Mouse (Mus musculus) midbrain, embryonic 15.5 days (tissue): ENCODE measurements around the gene Rundc1. TPM values are rescaled to one million over a fixed set of nuclear protein-coding genes. Genes with fewer than 3 reads are reported as not detected.
"Not testable (repeated sequence)": the region's sequence is repeated elsewhere in the genome, so short reads cannot be mapped to it uniquely, and the experiment has no call there.

Source experiments
- ATAC-seq: fragments of 200-750 bp; cut with Nextera tagmentation; replicated peaks from 2 replicates; pipeline ENCODE4 v1.8.0; 2017; ENCODE audit warnings: moderate TSS enrichment
- H3K27ac ChIP-seq: fragments of 300-500 bp; sonication (generic); 2 replicates; pipeline ENCODE4 v1.5.1; 2015; ENCODE audit warnings: mild to moderate bottlenecking, inconsistent platforms
- H3K27me3 ChIP-seq: fragments of 300-500 bp; sonication (generic); replicated peaks from 2 replicates; pipeline ENCODE4 v1.6.1; 2015; ENCODE audit warnings: inconsistent platforms
- H3K36me3 ChIP-seq: fragments of 300-500 bp; sonication (generic); replicated peaks from 2 replicates; pipeline ENCODE4 v1.6.1; 2015; ENCODE audit warnings: inconsistent platforms
- H3K4me1 ChIP-seq: fragments of 300-500 bp; sonication (generic); 2 replicates; pipeline ENCODE4 v1.6.1; 2015; ENCODE audit warnings: inconsistent platforms
- H3K4me2 ChIP-seq: fragments of 300-500 bp; sonication (generic); 2 replicates; pipeline ENCODE4 v1.6.1; 2015; ENCODE audit warnings: inconsistent platforms, mild to moderate bottlenecking, moderate library complexity
- H3K4me3 ChIP-seq: fragments of 300-500 bp; sonication (generic); 2 replicates; pipeline ENCODE4 v1.5.1; 2015; ENCODE audit warnings: mild to moderate bottlenecking, inconsistent platforms
- H3K9ac ChIP-seq: fragments of 300-500 bp; sonication (generic); 2 replicates; pipeline ENCODE4 v1.6.1; 2015; ENCODE audit warnings: mild to moderate bottlenecking, inconsistent platforms
- H3K9me3 ChIP-seq: fragments of 300-500 bp; sonication (generic); 2 replicates; pipeline ENCODE4 v1.6.1; 2016; ENCODE audit warnings: inconsistent platforms
- WGBS: fragments of 180-500 bp; shearing (Covaris S2); methylation state at CpG from one replicate; pipeline ENCODE4 v1.1.7; 2015; ENCODE audit warnings: mixed read lengths; 5-methylcytosine and 5-hydroxymethylcytosine counted together
- polyA plus RNA-seq: library from polyadenylated mRNA; unstranded; fragments of >200 nt; fragmentation: Nextera tagmentation; extraction: Ambion mirVana; gene quantifications from 2 replicates; pipeline ENCODE4 v1.2.1, GENCODE M21; 2015

The Rundc1 gene
- polyA plus RNA-seq, 1 experiment from 2014 or later, result 31.7 TPM

DNA sequence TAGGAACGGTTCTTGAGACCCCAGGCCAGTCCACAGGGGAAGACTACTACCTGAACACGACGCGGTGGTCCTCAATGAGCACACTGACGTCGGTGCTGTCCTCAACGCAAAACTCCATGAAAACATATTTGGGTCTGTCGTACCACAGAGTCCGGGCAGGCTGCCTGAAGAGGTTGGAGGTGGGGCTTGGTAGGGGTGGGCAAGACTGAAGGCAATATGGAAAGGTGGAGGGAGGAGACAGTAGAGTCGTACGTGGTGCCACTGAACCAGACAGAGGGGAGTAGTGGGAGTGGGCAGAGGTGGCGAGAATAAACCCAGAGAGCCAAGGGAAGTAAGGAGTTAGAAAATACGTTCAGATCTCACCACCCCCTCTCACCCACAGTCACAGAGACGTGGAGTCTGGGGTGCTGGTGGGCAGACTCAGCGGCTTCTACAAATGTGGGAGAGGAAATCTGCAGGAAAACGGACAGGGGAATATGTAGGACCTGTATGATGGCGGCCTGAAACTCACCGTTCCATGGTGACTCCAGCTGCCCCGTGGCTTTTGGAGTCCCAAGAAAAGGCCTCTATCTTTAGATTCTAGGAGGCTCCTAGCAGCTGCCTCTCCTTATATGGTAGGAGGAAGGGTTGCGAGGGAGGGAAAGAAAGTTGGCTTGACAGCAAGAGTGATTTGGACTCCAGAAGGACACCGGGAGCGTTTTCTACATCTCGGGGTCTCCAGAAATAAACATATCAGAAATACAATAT is 607 bp upstream of the Rundc1 start, which contains the start of gene Gm27029:
Gm27029 (minus strand) TSS at position 692 of the 747 bp plus-strand sequence.
- Histone ChIP-seq H3K36me3 (no peaks in the 10 kb centered on the region), H3K9me3 (no peaks in the 10 kb centered on the region), H3K4me2 (peak within 1 kb of the TSS; percentile 81), H3K4me3 (peak within 1 kb of the TSS; percentile 86), H3K4me1 (peaks cover 31% of the 10 kb centered on the region), H3K27ac (peak within 1 kb of the TSS; percentile 91), H3K9ac (peak within 1 kb of the TSS; percentile 74), H3K27me3 (no peaks in the 10 kb centered on the region)
- WGBS, result 7% methylated on average over 23 of the region's 23 CpGs
- peak; percentile 48 for ATAC-seq

GRCm38 (mm10) chr11:101426165-101426564 is 1.3 kb downstream of the Rundc1 start:
- Histone ChIP-seq H3K9me3 (no peaks in the 10 kb centered on the region), H3K4me1 (peaks cover 31% of the 10 kb centered on the region), H3K4me2 (peak overlapping the region; percentile 81), H3K27ac (0 out of 2 replicates have a peak overlapping the region, but pooled peaks have one; percentile 91), H3K9ac (peak overlapping the region; percentile 74), H3K27me3 (no peaks in the 10 kb centered on the region), H3K4me3 (peak overlapping the region; percentile 86), H3K36me3 (peaks cover 7% of the 10 kb centered on the region)
- no peak for ATAC-seq
- 69% methylated on average over 8 of the region's 8 CpGs for WGBS

- Histone ChIP-seq H3K4me3 (no peak overlapping the region), H3K27ac (no peak overlapping the region), H3K27me3 (no peaks in the 10 kb centered on the region), H3K4me1 (peaks cover 12% of the 10 kb centered on the region), H3K36me3 (peaks cover 48% of the 10 kb centered on the region), H3K4me2 (no peak overlapping the region), H3K9ac (no peak overlapping the region), H3K9me3 (no peaks in the 10 kb centered on the region)
- ATAC-seq, result no peak
- WGBS, result 93% methylated on average over 9 of the region's 9 CpGs
These were observed 6.4 kb downstream of the Rundc1 start for GRCm38 (mm10) chr11:101431327-101431726.

GRCm38 (mm10) chr11:101433396-101433795 is 8.5 kb downstream of the Rundc1 start:
- Histone ChIP-seq H3K4me3 (no peak overlapping the region), H3K4me2 (no peak overlapping the region), H3K4me1 (no peaks in the 10 kb centered on the region), H3K9ac (no peak overlapping the region), H3K9me3 (no peaks in the 10 kb centered on the region), H3K36me3 (peaks cover 48% of the 10 kb centered on the region), H3K27me3 (no peaks in the 10 kb centered on the region), H3K27ac (no peak overlapping the region)
- ATAC-seq, result no peak
- 88% methylated on average over 13 of the region's 13 CpGs for WGBS

GRCm38 (mm10) chr11:101435831-101436230 is 10.9 kb downstream of the Rundc1 start:
- no peak overlapping the region for H3K4me3 ChIP-seq
- H3K4me2 ChIP-seq, result no peak overlapping the region
- no peak for ATAC-seq
- H3K4me1 ChIP-seq, result no peaks in the 10 kb centered on the region
- H3K36me3 ChIP-seq, result peaks cover 43% of the 10 kb centered on the region
- no peaks in the 10 kb centered on the region for H3K27me3 ChIP-seq
- no peak overlapping the region for H3K9ac ChIP-seq
- no peaks in the 10 kb centered on the region for H3K9me3 ChIP-seq
- 87% methylated on average over 4 of the region's 4 CpGs for WGBS
- no peak overlapping the region for H3K27ac ChIP-seq

GRCm38 (mm10) chr11:101436916-101437315 is 12.0 kb downstream of the Rundc1 start:
- H3K4me3 ChIP-seq, result no peak overlapping the region
- no peak overlapping the region for H3K9ac ChIP-seq
- ATAC-seq, result no peak
- H3K4me1 ChIP-seq, result no peaks in the 10 kb centered on the region
- no peaks in the 10 kb centered on the region for H3K27me3 ChIP-seq
- WGBS, result 37% methylated on average over 4 of the region's 4 CpGs
- no peaks in the 10 kb centered on the region for H3K9me3 ChIP-seq
- H3K27ac ChIP-seq, result no peak overlapping the region
- H3K36me3 ChIP-seq, result peaks cover 34% of the 10 kb centered on the region
- no peak overlapping the region for H3K4me2 ChIP-seq

DNA sequence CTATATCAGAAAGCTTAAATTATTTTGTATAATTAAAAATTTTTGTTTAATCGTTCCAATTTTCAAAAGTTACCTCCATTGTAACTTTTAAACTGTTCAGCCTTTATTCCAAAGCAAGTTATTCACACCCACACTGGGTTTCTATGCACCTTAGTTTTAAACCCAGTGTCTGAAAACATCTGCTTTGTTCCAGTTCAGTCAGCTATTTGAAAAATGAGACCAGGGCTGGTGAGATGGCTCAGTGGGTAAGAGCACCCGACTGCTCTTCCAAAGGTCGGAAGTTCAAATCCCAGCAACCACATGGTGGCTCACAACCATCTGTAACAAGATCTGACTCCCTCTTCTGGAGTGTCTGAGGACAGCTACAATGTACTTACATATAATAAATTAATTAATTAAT is 13.1 kb downstream of the Rundc1 start:
- WGBS, result 55% methylated on average over 3 of the region's 3 CpGs
- peaks cover 27% of the 10 kb centered on the region for H3K36me3 ChIP-seq
- ATAC-seq, H3K4me1 ChIP-seq, H3K27ac ChIP-seq, H3K4me2 ChIP-seq, H3K4me3 ChIP-seq, H3K27me3 ChIP-seq, H3K9ac ChIP-seq, H3K9me3 ChIP-seq: not testable (repeated sequence)

- Histone ChIP-seq H3K36me3 (peaks cover 20% of the 10 kb centered on the region), H3K4me1 (peaks cover 14% of the 10 kb centered on the region), H3K27ac (peak overlapping the region; percentile 50; the same call in 1 of the 2 replicates), H3K4me2 (peak overlapping the region; percentile 44), H3K4me3 (peak overlapping the region; percentile 68)
- not testable (repeated sequence) for H3K9ac ChIP-seq, H3K9me3 ChIP-seq, H3K27me3 ChIP-seq
- 42% methylated on average over 15 of the region's 15 CpGs for WGBS
- ATAC-seq, result peak; percentile 65; the same call in 1 of the 2 replicates
These were observed 16.7 kb downstream of the Rundc1 start for GRCm38 (mm10) chr11:101441450-101442126.

DNA sequence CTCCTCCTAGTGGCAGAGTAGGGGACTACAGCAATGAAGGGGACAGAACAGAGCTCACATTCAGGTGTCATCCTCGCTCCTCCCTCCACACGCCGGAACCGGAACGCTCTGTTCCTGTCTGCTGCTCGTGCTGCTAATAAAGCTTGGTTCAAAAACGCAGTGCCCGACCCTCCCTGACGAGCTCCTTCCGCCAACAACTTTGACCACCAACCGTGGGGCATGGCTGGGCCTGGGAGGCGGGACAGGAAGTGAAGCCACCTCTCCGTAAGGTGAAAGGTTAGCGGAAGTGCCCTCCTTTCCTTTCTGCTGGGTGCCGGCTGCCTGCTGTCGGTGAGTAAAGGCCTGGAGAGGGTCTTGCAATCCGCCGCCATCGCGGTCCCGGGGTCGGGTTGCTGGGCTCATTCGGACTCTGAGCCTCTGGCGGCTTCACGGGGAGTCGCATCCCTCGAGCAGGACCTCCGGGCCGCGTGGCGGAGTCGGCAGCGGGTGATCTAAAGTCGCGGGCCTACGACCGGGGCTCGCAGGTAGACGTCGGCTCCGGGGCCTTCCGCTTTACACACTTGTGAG is 17.3 kb downstream of the Rundc1 start, which contains the start of gene Rpl27:
Rpl27 (plus strand) TSS at position 172 of the 567 bp plus-strand sequence.
- under 1% methylated on average over 42 of the region's 42 CpGs for WGBS
- peaks cover 14% of the 10 kb centered on the region for H3K4me1 ChIP-seq

GRCm38 (mm10) chr11:101442760-101443159 is 17.9 kb downstream of the Rundc1 start:
- H3K27me3 ChIP-seq, result no peaks in the 10 kb centered on the region
- ATAC-seq, result no peak

More for the DNA sequence above, 17.3 kb downstream of the Rundc1 start, which contains the start of gene Rpl27:
- peak; percentile 99 for ATAC-seq
- Histone ChIP-seq H3K27me3 (no peaks in the 10 kb centered on the region), H3K9me3 (no peaks in the 10 kb centered on the region), H3K4me3 (peak within 1 kb of the TSS; percentile 68), H3K27ac (peak within 1 kb of the TSS; percentile 83), H3K9ac (peak within 1 kb of the TSS; percentile 76), H3K36me3 (peaks cover 20% of the 10 kb centered on the region), H3K4me2 (peak within 1 kb of the TSS; percentile 72)

DNA sequence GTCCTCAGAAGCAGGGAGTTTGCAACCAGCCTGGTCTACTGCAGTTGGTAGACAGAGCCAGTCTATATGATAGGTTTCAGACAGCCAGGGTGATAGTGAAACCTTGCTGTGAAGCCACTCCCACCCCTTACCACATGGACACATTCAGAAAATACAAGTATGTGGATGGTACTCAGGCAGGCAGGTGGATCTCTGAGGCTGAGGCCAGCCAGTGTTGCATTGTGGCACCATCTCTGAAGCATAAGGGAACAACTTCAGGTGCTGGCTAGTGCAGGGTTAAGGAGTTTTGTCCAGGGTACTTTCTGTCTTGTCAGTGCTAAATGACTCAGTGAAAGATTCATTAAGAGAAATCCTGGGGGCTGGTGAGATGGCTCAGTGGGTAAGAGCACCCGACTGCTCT is 21.4 kb downstream of the Rundc1 start:
- H3K27me3 ChIP-seq, result no peaks in the 10 kb centered on the region
- H3K36me3 ChIP-seq, result peaks cover 20% of the 10 kb centered on the region
- no peak overlapping the region for H3K4me2 ChIP-seq
- H3K9me3 ChIP-seq, result no peaks in the 10 kb centered on the region
- H3K4me3 ChIP-seq, result no peak overlapping the region
- peaks cover 14% of the 10 kb centered on the region for H3K4me1 ChIP-seq
- no peak overlapping the region for H3K27ac ChIP-seq
- no peak overlapping the region for H3K9ac ChIP-seq
- no peak for ATAC-seq
- 89% methylated on average over 1 of the region's 1 CpGs for WGBS

More at GRCm38 (mm10) chr11:101442760-101443159, 17.9 kb downstream of the Rundc1 start:
- Histone ChIP-seq H3K27ac (peak overlapping the region; percentile 83), H3K9ac (peak overlapping the region; percentile 76), H3K36me3 (peaks cover 20% of the 10 kb centered on the region), H3K4me3 (peak overlapping the region; percentile 68), H3K9me3 (no peaks in the 10 kb centered on the region), H3K4me1 (peaks cover 14% of the 10 kb centered on the region), H3K4me2 (peak overlapping the region; percentile 72)
- WGBS, result 2% methylated on average over 14 of the region's 14 CpGs

DNA sequence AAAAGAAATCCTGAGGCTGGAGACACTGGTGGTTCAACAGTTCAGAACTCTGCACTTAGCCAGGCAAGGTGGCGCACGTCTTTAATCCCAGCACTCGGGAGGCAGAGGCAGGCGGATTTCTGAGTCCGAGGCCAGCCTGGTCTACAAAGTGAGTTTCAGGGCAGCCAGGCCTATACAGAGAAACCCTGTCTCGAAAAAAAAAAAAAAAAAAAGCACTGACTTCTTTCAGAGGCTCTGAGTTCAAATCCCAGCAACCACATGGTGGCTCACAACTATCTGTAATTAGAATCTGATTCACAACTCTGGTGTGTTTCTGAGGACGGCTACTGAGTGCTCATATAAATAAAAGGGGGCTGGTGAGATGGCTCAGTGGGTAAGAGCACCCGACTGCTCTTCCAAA is 22.0 kb downstream of the Rundc1 start:
- not testable (repeated sequence) for ATAC-seq, H3K27me3 ChIP-seq, H3K27ac ChIP-seq, H3K9me3 ChIP-seq, H3K9ac ChIP-seq, H3K4me2 ChIP-seq, H3K4me3 ChIP-seq
- peaks cover 14% of the 10 kb centered on the region for H3K4me1 ChIP-seq
- WGBS, result 88% methylated on average over 8 of the region's 8 CpGs
- peaks cover 20% of the 10 kb centered on the region for H3K36me3 ChIP-seq
